Mouse (Mus musculus): ENCODE measurements around the gene Vangl1.

Vangl1 gene

DNA sequence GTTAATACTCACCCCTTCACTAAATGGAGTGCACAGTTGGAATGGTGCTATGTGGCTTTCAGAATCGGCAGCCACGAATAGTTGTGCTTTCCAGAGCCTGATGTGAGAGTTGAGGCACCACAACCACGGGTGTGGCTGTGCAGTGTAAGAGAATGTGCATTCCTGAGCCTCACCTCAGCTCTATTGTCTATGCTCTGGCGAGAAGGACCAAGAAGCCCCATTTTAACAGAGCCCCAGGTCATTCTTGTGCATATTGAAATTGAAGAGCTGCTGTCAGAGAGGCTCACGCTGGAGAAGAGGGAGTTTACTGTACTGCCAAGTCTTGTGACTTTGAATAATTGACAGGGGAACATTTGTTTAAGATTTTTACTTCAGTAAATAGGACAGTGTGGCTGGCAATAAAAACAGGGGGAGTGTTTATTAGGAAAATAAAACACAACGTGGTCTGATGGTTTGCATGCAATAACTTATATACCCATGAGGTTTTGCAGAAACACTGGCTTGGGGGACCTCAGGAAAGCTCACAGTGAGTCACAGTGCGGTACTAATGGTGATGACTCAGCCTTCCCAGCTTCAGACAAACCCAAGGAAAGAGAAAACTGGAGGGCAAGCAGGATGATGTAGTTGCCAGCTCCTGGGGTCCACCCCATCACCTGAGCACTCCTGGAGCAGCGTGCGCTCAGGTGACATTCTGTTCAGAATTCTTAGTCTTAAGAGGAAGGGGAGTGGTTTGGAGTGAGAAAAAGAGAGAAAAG is 100.5 kb downstream of the Vangl1 start:
- no peak for TF ChIP-seq GATA4 (IDR thresholded peaks at IDR 0.05; ENCODE audit: insufficient replicate concordance, low read length)

Measured in liver, adult (tissue).